Mouse (Mus musculus) liver, embryonic 14.5 days (tissue): Measurements from ENCODE around the gene Negr1.

Experiments used
- CTCF ChIP-seq: IDR thresholded peaks from 2 replicates; pipeline ENCODE4 v1.5.1; 2016; ENCODE audit warnings: antibody characterized with exemption, low read depth, control low read depth
- EP300 ChIP-seq: IDR thresholded peaks from 2 replicates; pipeline ENCODE4 v1.6.1; 2016; ENCODE audit warnings: antibody characterized with exemption, low read depth

- TF ChIP-seq CTCF (no peak), EP300 (no peak)
Observed at GRCm38 (mm10) chr3:156743266-156743665, 181.7 kb downstream of the Negr1 start.
